Mouse (Mus musculus): ENCODE results near the gene Zan.

Gene Zan

DNA sequence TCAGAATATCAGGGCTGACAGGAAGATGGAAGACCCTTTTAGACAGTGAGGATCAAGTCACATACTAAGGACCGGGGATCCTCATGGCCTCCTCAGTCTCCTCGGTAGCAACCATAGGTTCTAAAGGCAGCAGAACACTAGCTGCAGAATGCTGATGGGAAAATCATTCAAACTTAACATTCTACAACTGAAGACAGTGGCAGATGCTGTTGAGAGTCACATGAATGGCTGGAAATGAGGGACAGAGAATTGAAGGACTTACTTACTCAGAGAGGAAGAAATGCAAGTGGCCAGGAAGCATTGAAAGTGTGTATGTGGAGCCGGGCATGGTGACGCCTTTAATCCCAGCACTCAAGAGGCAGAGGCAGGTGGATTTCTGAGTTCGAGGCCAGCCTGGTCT lies at the start of gene Zan:
TSS of gene Zan (minus strand) at position 101 of the 400 bp plus-strand sequence.
- no peak for DNase-seq (ENCODE audit: low spot score)

GRCm38 (mm10) chr5:137526192-137526936 lies 49.5 kb upstream of the Zan start:
- peak; percentile 60 for DNase-seq (ENCODE audit: low spot score)

DNA sequence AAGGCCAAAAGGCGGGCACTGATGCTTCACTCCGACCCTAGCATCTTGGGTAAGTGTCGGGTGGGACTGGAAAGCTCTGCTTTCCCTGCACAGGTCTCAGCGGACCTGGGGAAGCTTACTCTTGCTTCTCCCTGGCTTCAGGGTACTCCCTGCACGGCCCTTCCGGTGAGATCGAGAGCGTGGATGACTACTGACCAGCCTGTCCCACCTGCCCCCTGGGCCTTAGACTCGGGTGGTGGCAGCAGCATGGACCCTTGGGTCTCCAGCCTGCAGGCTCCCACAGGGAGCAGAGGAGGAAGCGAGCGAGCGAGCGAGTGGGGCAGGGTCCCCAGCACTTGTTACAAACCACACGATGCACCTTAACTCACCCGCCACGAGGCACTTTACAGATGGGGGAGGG lies 48.6 kb upstream of the Zan start:
- no peak for DNase-seq (ENCODE audit: low spot score)

- no peak for DNase-seq (ENCODE audit: low spot score)
Measured at GRCm38 (mm10) chr5:137524671-137525070, 47.8 kb upstream of the Zan start.

- no peak for DNase-seq (ENCODE audit: low spot score)
Measured at GRCm38 (mm10) chr5:137524251-137524515, 47.3 kb upstream of the Zan start.

GRCm38 (mm10) chr5:137523396-137524250 lies 46.8 kb upstream of the Zan start:
- DNase-seq (ENCODE audit: low spot score) = no peak

DNA sequence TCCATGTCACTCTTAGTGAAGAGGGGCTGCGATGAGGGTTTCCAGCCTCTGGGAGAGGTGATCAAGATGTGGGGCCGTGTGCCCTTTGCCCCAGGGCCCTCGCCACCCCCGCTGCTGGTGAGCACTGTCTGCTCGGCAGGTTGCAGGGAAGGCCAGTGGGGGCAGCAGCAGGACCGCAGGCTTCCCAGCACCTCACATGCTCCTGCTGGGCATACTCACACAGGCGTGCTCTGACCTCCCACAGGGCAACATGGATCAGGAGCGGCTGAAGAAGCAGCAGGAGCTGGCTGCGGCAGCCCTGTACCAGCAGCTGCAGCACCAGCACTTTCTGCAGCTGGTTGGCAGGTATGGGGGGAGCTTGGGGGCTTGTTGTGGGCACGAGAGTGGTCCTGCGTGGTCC lies 45.8 kb upstream of the Zan start:
- DNase-seq (ENCODE audit: low spot score) = no peak

- DNase-seq (ENCODE audit: low spot score) = no peak
Measured at GRCm38 (mm10) chr5:137521861-137522260, 45.0 kb upstream of the Zan start.

GRCm38 (mm10) chr5:137519691-137520550 lies 43.1 kb upstream of the Zan start:
- no peak for DNase-seq (ENCODE audit: low spot score)

- no peak for DNase-seq (ENCODE audit: low spot score)
Measured at GRCm38 (mm10) chr5:137518436-137518835, 41.6 kb upstream of the Zan start, which contains the start of gene Gigyf1. Gene Gigyf1, plus strand, starts transcription at chr5:137518548.

DNA sequence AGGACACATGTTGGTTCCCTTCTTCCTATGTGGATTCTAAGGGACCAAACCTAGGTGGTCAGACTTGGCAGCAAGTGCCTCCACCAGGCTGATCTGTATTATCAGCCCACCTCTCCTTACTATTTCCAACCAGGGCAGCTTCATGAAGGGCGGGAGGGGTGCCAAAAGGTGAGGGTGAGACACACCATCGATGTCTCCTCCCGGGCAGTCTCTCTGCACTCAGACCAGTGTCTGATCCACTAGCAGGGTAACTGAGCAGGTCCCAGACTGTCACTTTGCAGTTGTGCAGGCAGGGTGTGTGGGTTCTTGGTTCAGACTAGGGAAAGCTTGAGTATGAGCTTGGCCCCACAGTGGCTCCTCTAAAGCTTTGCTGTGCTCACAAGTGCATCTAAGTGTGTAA lies 37.9 kb upstream of the Zan start:
- no peak for DNase-seq (ENCODE audit: low spot score)

GRCm38 (mm10) chr5:137513951-137514721 lies 37.3 kb upstream of the Zan start:
- no peak for DNase-seq (ENCODE audit: low spot score)

DNA sequence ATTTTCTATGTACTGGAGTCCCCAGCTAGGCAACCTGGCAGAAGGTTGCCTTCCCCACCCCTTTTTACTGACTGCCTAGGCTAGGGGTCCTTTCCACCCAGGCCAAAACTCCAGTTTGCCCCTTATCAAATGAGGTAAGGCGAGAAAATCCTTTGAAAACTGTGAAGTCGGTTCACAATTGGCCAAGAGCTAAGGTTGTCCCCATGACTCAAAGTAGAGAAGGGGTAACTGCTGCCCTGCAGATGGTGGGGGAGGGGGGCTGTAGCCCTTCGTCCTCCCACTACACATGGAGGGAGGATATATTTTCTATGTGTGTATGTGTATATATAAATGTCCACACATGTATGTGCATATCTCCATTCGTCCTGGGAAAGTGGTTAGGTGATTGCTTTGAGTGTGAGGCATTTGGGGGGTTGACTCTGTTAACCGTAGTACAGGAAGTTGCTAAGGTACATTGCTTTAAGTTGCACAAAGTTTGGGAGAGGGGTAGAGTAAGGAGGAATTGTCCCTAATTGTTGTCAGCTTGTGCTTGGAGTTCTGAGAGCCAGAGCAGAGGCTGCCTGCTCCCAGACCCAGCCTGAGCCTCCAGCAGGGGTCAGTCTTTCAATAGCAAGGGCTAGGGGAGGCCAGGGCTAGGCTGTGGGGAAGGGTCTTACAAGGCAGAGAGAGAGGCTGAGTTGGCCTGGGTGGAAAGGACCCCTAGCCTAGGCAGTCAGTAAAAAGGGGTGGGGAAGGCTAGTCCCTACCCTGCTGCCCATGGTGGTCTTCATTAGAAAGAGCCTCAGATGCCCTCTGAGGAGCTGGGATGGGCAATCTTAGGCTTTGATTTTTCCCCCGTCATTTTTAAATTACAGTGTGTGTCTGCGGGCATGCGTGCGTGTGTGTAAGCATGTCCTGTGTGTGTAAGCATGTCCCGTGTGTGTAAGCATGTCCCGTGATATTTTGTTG lies 36.3 kb upstream of the Zan start:
- DNase-seq (ENCODE audit: low spot score) = no peak

- DNase-seq (ENCODE audit: low spot score) = no peak
Measured at GRCm38 (mm10) chr5:137511706-137512105, 34.8 kb upstream of the Zan start.

DNA sequence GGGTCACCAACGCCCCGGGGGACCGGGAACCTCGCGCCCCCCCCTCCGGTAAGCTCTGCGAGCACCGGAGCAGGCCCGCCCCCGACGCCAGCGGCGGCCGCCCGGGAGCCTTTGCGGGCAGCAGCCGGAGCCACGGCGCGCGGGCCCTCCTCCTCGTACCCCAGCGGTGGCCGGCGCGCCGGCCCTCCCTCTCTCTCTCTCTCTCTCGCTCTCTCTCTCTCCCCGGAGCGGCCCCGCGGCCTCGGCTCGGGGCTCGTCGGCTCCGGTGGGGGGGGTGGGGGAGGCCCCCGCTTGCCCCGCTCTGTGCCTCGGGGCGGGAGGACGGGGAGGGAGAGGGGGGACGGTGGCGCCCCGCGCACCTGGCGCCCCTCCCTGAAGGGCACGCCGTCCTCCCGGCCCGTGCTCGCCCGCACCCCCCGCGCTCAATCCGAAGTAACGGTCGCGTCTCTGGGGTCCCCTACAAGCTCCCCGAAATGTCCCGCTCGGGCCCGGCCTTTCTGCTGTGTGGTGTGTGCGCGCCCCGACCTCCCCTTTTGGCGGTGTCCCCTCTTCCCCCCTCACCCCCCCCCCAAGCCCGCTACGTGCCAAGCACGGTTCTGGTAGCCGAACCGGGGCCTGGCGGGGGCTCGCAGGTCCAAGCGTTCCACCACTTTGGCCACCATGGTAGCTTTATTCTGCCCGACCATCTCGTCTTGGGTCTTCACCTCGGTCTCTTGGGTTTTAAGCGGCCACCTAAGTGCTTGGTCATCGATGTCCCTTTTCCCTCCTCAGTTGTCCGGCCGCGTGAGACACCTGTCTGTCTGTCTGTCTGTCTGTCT lies 33.9 kb upstream of the Zan start:
- no peak for DNase-seq (ENCODE audit: low spot score)

DNA sequence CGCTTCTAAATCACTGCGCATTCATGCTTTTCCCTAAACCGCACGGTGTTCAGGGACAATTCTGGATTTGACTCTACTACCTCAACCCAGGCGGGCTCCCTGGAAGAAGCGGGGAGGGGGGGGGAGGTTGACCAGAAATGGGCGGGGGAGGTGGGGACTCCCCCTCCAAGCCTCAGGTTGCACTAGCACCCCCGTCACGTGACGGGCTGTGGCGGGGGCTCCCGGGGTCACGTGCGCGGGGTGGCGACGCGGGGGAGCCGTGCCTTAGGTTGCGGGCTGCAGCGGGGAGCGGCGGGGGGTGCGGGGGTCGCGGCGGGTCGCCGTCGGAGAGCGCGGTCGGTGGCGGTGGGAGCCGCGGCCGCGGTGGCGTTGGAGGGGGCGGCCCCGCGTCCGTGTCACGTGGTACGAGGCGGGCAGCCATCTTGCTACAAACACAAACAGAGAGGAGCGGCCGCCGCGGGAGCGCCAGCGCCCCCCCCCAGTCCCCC lies 33.2 kb upstream of the Zan start:
- DNase-seq (ENCODE audit: low spot score) = peak; percentile 78

DNA sequence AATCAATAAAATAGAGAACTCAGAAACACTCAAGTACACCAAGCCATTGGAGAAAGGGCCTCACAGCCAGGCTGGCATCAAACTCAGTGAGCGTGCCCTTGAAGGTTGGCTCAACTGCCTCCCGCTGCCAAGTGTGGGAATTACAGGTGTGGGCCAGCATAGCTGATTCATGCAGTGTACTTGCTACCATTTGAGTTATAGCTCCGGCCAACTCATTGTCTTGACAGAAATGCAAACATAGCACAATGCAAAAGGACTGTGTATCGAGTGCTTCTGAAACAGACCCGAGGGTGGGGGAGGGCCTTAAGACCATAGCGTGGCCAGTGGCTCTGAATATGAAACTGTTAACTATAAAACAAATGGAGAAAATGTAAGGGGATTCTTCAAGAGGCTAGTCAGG lies 27.2 kb upstream of the Zan start:
- no peak for DNase-seq (ENCODE audit: low spot score)

- DNase-seq (ENCODE audit: low spot score) = peak; percentile 87
Measured at GRCm38 (mm10) chr5:137502667-137503110, 25.8 kb upstream of the Zan start.

Data from urinary bladder, postnatal 14 days (tissue).